Mouse (Mus musculus): ENCODE data around the gene Adcy5.

Gene Adcy5

GRCm38 (mm10) chr16:35205681-35206080 is 51.0 kb downstream of the Adcy5 start:
- DNase-seq (ENCODE audit: low spot score in 2 of 2) = no peak

GRCm38 (mm10) chr16:35206426-35206825 is 51.7 kb downstream of the Adcy5 start:
- no peak for DNase-seq (ENCODE audit: low spot score in 2 of 2)

GRCm38 (mm10) chr16:35208796-35209195 is 54.1 kb downstream of the Adcy5 start:
- DNase-seq (ENCODE audit: low spot score in 2 of 2) = no peak

GRCm38 (mm10) chr16:35209753-35210152 is 55.1 kb downstream of the Adcy5 start:
- DNase-seq (ENCODE audit: low spot score in 2 of 2) = no peak

GRCm38 (mm10) chr16:35215047-35215446 is 60.4 kb downstream of the Adcy5 start:
- DNase-seq (ENCODE audit: low spot score in 2 of 2) = no peak

GRCm38 (mm10) chr16:35215498-35215897 is 60.8 kb downstream of the Adcy5 start:
- DNase-seq (ENCODE audit: low spot score in 2 of 2) = no peak

GRCm38 (mm10) chr16:35216826-35217491 is 62.3 kb downstream of the Adcy5 start:
- DNase-seq (ENCODE audit: low spot score in 2 of 2) = no peak

GRCm38 (mm10) chr16:35220412-35220811 is 65.7 kb downstream of the Adcy5 start:
- no peak for DNase-seq (ENCODE audit: low spot score in 2 of 2)

- no peak for DNase-seq (ENCODE audit: low spot score in 2 of 2)
Observed at GRCm38 (mm10) chr16:35221581-35221980, 66.9 kb downstream of the Adcy5 start.

GRCm38 (mm10) chr16:35223930-35224329 is 69.3 kb downstream of the Adcy5 start:
- DNase-seq (ENCODE audit: low spot score in 2 of 2) = no peak

- DNase-seq (ENCODE audit: low spot score in 2 of 2) = no peak
Observed at GRCm38 (mm10) chr16:35224716-35225115, 70.0 kb downstream of the Adcy5 start.

- no peak for DNase-seq (ENCODE audit: low spot score in 2 of 2)
Observed at GRCm38 (mm10) chr16:35229582-35229981, 74.9 kb downstream of the Adcy5 start.

GRCm38 (mm10) chr16:35232153-35232750 is 77.6 kb downstream of the Adcy5 start:
- no peak for DNase-seq (ENCODE audit: low spot score in 2 of 2)

- no peak for DNase-seq (ENCODE audit: low spot score in 2 of 2)
Observed at GRCm38 (mm10) chr16:35233329-35233728, 78.7 kb downstream of the Adcy5 start.

GRCm38 (mm10) chr16:35237091-35237490 is 82.4 kb downstream of the Adcy5 start:
- no peak for DNase-seq (ENCODE audit: low spot score in 2 of 2)

- no peak for DNase-seq (ENCODE audit: low spot score in 2 of 2)
Observed at GRCm38 (mm10) chr16:35239318-35239965, 84.8 kb downstream of the Adcy5 start.

- DNase-seq (ENCODE audit: low spot score in 2 of 2) = no peak
Observed at GRCm38 (mm10) chr16:35239966-35240730, 85.5 kb downstream of the Adcy5 start.

- no peak for DNase-seq (ENCODE audit: low spot score in 2 of 2)
Observed at GRCm38 (mm10) chr16:35247364-35247763, 92.7 kb downstream of the Adcy5 start.

- DNase-seq (ENCODE audit: low spot score in 2 of 2) = no peak
Observed at GRCm38 (mm10) chr16:35248825-35249224, 94.1 kb downstream of the Adcy5 start.

- DNase-seq (ENCODE audit: low spot score in 2 of 2) = no peak
Observed at GRCm38 (mm10) chr16:35249763-35250162, 95.1 kb downstream of the Adcy5 start.

GRCm38 (mm10) chr16:35251690-35252089 is 97.0 kb downstream of the Adcy5 start:
- no peak for DNase-seq (ENCODE audit: low spot score in 2 of 2)

GRCm38 (mm10) chr16:35252967-35253366 is 98.3 kb downstream of the Adcy5 start:
- no peak for DNase-seq (ENCODE audit: low spot score in 2 of 2)
